Mouse (Mus musculus): ENCODE results near the gene Cox4i1. TPM values are rescaled to one million over a fixed set of nuclear protein-coding genes. Genes with fewer than 3 reads are reported as not detected.

The Cox4i1 gene
- total RNA-seq, 2 experiments from 2014 or later = 1,012 to 1,017 TPM

DNA sequence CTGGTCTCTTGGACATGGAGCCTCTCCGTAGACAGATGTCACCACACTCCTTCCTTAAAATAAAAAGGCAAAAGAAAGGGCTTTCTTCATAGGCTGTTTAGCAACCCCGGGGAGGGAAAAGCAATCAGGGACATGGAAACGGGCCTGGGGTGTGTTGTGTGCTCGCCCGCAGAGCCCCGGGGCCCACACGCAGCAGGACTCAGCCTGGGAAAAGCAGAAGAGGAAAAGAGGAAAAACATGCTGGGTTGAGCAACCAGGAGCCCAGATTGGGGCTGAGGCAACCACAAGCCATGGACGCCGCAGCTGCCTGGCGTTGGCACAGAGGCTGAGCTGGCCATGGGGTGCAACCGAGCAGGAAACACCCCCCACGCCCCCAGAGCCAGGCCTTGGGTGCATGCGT is 18.0 kb downstream of the Cox4i1 start:
- intact Hi-C loops (cut with DNase I) = no loop called here
- DNase-seq (ENCODE audit: extremely low spot score in 1 of 2, low spot score in 2 of 2) = peak in 1 of 2 experiments; percentile 52

DNA sequence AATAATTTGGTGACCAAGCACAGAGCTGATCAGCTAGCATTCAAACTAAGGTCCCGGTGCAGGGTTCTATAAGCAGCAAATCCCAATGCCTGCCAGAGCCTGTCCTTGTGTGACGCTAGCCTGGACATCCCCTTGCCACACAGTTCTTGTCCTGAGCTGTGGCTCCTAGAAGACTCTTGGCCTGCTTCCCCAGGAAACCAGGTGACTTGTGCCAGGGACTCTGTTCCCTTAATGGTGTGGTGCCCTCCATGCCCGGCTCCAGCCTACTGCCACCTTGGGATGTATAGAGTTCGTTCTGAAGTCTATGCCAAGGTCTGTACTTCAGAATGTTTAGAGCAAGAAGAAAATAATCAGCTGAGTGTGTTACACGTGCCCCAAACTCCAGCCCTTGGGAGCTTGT is 18.6 kb downstream of the Cox4i1 start:
- intact Hi-C loops (cut with DNase I) = no loop called here
- no peak for DNase-seq (ENCODE audit: extremely low spot score in 1 of 2, low spot score in 2 of 2)

DNA sequence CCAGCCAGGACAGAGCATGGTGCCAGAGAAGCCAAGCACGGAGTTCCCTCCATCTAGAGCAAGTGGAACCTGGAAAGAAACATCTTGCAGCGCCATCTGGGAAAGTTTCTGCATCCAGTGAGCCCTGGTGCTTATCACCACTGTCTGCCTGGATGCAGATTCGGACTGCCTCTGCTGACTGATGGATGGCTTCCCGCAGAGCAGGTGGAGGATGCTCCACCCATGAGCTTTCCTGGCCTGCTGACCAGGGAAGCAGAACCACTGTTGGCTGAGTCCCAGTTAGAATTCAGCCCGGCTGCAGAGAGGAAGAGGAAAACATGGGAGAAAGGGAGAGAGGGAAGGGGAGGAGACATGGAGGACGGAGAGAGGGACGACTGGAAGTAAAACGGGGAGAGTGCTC is 19.8 kb downstream of the Cox4i1 start:
- intact Hi-C loops (cut with DNase I) = no loop called here
- DNase-seq (ENCODE audit: extremely low spot score in 1 of 2, low spot score in 2 of 2) = no peak

DNA sequence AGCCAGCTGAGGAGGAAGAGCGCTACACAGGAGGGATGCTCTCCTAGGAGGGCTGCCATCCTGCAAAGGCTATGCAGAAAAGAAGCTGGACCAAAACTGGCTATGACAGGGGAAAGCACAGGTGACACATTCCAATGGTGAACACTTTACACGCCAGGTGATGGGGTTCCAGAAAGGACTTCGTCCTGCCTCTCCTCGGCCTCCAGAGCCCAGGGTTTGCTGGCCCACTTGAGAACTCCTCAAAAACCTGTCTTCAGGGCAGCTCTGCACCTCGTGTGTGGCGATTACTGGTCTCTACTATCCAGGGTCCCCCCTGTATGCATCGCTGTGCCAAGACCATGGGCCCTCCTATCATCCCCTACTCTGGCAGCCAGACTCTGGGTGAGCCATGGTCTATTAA is 20.5 kb downstream of the Cox4i1 start:
- intact Hi-C loops (cut with DNase I) = no loop called here
- DNase-seq (ENCODE audit: extremely low spot score in 1 of 2, low spot score in 2 of 2) = no peak

DNA sequence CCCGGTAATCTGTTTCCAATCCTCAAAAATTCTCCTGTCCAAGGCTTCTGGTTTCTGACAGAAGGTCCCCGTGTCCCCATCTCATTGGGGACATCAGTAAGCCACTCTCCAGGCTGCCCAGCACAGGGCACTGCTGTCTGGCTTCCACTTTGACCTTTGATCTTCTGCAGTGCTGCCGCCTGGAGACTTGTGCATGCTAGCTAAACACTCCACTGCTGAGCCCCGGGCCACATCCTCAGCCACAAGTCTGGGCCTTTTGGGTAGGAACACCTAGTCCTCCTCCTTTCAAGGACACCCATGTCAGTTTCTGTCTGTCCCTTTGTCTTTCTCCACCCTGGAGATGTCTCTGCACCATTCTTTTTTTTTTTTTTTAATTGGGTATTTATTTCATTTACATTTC is 24.9 kb downstream of the Cox4i1 start:
- intact Hi-C loops (cut with DNase I) = no loop called here
- no peak for DNase-seq (ENCODE audit: extremely low spot score in 1 of 2, low spot score in 2 of 2)

DNA sequence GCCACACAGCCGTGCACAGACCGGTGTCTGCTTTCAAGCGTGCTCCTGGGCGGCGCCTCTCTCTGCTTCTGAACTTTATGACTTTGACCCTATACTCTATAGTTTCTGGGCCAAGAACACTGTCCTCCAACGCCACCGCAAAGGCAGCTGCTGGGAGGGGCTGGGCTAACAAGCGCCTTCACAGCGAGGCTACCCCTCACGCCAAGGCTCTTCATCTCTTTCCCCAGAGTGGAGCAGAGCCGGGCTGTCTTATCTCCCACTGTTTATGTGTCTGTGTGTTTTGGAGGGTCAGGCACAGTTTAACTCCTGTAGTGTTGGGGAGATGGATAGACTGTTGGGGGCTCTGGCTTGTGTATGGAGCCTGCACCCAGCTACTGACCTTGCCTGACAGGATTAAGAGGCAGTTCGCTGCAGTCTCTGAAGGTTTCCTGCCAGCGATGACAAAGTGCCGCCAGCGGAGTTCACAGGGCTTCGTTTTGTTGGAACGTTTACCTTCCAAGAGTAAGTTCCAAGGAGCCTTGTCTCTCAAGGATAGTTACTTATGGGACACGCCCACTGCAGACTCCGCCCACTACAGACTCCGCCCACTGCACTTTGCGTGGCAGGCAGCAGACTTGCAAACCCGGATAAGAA is 26.0 kb downstream of the Cox4i1 start:
- no peak for DNase-seq (ENCODE audit: extremely low spot score in 1 of 2, low spot score in 2 of 2)
- intact Hi-C loops (cut with DNase I) = no loop called here

DNA sequence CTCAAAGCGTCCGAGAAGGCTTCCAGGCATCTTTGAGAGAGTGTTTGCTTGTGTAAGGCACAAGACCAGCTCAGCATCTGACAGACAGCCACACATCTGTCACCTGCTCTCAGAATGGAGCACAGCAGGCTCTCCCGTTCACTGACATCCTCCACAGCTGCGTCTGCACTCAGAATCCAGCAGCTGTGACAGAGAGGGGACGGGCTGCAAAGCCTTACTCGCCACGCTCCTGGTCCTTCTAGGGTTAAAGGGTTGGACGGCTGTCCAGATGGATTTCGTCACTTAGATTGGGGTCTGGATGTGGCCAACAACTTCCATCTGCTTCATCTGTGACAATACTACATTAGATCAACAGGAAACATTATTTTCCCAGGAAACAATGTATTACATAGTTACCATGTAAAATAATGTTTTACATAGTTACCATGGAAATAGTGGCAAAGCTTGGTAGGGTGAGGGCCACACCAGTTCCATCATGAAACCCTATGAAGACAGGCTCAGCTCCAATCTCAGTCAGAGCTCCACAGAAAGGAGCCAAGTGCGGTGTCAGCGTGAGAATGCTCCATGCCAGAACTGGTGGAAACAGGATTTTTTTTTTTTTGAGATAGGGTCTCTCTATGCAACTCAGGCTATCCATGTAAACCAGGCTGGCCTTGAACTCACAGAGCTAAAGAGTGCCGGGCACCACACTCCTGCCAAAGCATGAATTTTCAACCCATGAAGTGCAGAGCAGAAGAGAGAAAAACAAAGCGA is 28.6 kb downstream of the Cox4i1 start:
- no peak for DNase-seq (ENCODE audit: extremely low spot score in 1 of 2, low spot score in 2 of 2)
- intact Hi-C loops (cut with DNase I) = no loop called here

DNA sequence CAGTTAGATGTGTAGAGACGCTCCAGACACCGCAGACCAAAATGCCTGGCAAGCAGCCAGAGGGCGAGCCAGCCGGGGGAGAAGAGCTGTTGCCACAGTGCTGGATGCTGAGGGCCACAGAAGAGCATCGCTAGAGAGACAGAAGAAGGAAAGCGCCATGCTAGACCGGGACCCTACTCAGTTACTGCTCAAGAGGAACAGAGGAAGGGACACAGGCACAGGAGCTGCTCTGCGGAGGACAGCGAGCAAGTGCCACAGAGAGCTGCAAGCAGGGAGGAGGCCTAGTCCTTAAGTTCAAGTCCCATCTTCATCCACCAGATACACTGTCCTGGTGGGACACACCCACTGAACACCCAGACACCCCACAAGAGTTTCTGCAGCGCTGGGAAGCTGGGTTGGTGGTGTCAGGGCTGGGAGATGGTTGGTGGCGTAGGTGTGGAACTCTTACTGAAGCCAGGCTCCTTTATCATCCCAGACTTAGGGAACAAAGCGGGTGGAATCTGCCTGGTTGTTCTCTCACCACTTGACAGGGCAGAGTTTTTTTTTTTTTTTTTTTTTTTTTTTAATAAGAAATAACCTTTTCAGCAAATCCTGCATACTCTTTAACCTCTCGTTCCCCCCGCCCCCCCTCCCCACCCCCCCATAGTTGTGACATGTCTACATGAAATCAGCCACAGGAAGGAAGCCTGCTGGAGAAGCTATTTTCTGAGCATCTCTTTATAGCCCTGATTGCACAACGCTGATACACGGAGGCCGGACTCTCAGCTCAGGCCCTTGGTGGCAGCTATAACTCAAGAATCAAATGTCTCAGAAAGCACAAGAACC is 29.3 kb downstream of the Cox4i1 start:
- DNase-seq (ENCODE audit: extremely low spot score in 1 of 2, low spot score in 2 of 2) = peak in 1 of 2 experiments; percentile 80

DNA sequence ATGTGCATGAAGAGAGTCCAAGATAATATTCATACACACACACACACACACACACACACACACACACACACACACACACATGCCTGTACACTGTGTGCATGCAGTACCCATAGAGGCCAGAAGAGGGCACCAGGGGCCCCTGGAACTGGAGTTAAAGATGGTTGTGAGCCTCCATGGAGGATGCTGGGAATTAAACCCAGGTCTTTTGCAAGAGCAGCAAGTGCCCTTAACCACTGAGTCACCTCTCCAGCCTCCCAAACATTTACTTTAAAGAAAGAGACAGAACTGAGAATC is 29.9 kb downstream of the Cox4i1 start:
- no peak for DNase-seq (ENCODE audit: extremely low spot score in 1 of 2, low spot score in 2 of 2)
- intact Hi-C loops (cut with DNase I) = no loop called here

More for the DNA sequence above, 29.3 kb downstream of the Cox4i1 start:
- intact Hi-C loops (cut with DNase I) = no loop called here

DNA sequence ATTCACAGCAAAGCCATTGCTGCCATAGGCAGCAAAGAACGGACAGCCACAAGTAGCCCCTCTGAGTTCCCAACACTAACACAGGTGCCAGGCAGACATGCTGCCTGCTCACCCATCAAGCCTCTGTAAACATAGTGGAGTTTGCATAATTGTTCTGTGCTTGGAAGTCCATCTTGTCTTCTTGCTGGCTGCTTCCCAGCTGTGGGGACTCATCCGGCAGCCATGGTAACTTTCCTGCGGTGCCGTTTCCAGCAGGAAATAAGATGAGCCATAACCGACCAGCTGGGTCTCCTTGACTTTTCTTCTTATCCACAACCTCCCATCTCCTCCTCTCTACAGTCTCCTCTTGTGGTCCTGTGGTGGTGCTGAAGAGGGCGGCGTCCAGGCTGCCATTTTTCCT is 30.4 kb downstream of the Cox4i1 start:
- intact Hi-C loops (cut with DNase I) = no loop called here
- DNase-seq (ENCODE audit: extremely low spot score in 1 of 2, low spot score in 2 of 2) = no peak

DNA sequence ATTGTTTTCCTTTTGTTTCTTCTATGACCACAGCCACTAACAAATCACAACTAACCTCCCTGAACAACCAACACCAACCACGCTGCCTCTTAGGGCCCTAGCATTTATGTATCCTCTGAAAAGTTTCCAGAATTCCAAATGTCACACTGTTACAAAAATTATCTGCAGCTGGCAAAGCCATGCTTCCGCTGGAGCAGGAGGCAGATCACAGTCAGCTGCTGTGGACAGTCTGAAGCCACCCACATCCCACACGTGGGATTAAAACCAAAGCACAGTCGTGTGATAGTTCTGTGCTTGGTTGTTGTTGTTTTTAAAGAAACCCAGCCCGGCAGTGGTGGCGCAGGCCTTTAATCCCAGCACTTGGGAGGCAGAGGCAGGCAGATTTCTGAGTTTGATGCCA is 31.1 kb downstream of the Cox4i1 start:
- intact Hi-C loops (cut with DNase I) = no loop called here
- no peak for DNase-seq (ENCODE audit: extremely low spot score in 1 of 2, low spot score in 2 of 2)

DNA sequence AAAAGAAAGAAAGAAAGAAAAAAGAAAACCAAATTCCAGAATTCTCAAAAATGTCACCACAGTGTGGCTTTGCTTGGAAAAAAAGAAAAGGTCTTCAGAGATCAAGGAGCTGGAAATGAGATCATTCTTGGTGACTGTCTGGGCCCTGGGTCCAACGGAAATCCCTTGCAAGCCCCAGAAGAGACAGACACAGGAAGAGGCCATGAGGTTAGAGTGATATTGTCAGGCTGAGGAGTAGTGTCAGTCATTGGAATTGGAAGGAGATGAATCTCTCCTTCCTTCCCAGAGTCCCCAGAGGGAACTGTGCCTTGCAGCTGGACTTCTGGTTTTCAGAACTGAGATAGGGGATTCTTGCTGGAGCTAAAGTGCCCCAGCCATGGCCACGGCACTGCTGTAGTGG is 31.5 kb downstream of the Cox4i1 start:
- intact Hi-C loops (cut with DNase I) = no loop called here

DNA sequence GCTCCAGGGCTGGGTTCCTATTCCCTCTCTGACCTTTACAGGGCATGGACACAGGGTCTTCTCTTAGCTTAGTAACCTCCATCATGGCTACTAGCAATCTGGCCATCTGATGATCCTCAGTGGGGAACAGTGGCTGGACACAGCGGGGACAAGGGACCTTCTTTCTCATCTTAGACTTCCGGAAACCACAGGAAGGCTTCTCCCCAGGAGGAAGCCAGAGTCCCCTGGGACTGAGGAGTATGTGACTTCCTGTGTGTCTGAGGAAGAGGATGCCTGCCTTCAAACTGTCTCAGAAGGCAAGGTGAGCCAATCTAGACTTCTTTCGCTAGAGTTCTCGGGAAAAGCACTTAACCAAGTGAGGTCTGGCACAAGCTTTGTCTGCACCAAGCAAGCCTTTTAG is 32.0 kb downstream of the Cox4i1 start:
- intact Hi-C loops (cut with DNase I) = no loop called here
- no peak for DNase-seq (ENCODE audit: extremely low spot score in 1 of 2, low spot score in 2 of 2)

More for the DNA sequence above, 31.5 kb downstream of the Cox4i1 start:
- no peak for DNase-seq (ENCODE audit: extremely low spot score in 1 of 2, low spot score in 2 of 2)

DNA sequence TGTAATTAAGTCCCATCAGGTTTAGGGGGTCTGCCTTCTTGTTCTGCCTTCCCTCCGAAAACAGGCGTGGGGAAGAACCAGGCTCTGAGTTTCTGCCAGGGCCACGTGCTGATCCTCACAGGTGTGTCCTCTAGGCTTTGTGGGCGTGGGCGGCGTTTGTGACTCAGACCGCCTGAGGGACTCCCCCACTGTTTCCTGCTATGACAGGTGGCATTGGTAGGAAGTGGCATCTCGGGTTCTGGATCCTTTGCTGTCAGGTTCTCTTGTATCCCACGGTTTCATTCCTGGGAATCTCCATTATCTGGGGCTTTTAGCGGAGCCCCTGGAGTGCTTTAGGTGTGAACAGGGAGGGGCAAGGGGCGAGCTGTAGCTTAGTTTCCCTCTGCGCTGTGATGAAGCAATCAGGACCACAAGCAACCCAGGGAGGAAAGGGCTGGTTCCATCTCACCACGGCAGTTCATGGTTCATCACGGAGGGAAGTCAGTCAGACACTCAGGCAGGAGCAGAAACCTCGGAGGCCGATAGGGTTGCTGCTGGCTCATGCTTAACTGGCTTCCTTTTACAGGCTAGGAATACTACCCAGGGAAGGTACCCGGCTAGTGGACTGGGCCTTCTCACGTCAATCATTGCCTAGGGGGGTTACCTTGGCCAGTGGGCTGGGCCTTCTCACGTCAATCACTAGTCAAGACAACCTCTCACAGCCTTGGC is 33.9 kb downstream of the Cox4i1 start:
- DNase-seq (ENCODE audit: extremely low spot score in 1 of 2, low spot score in 2 of 2) = no peak
- intact Hi-C loops (cut with DNase I) = no loop called here

DNA sequence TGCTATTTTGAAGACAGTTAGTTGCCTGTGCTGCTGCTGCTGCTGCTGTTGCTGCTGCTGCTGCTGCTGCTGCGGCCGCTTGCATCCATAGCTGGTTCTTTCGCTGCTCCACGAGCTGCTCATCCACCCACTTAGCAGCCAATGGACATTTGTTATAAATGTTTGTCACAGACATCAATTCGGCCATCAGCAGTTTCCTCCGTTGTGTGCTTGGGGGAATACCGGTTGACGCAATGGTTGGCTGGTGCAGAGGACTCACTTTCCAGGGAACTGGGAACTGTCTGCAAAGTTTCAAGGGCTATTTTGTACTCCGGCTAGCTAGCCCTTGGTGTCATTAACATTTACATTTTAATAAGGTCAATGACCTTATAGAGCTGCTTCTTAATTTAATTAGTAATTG is 36.2 kb downstream of the Cox4i1 start:
- intact Hi-C loops (cut with DNase I) = no loop called here
- no peak for DNase-seq (ENCODE audit: extremely low spot score in 1 of 2, low spot score in 2 of 2)

DNA sequence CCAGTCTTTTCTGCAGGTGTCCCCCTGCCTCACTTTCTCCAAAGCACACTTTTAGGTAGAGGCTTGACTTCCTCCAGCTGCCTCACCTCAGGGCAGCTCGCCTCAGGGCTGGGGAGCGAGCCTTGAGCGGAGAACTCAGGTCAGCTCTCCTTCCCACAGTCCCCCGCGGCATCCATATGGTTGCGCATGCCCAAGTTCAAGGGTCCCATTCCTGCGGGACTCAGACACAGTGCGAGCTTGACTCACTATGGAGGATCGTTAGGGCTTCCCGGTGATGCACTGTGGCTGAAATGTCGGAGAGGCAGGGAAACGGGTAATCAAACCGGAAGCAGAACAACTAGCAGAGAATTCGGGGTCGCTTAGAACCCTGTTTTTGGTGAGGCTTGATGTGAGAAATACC is 37.1 kb downstream of the Cox4i1 start:
- intact Hi-C loops (cut with DNase I) = no loop called here
- DNase-seq (ENCODE audit: extremely low spot score in 1 of 2, low spot score in 2 of 2) = no peak

DNA sequence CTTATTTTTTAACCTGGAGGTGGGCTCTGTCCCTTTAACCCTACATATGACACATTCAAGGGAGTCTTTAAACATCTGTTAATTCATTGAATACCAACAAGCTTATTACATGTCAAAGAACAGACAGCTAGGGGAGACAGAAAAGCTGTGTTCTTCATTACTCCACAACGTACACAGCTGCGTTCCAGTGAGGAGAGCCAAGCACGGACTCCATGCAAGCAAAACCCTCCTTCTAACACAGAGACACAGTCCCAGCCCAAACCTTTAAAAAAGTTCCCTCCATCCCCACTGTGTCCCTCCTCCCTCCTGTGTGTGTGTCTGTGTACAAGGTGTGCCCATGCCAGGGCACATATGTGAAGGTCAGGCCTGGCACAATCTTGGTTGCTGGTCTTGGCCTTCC is 38.2 kb downstream of the Cox4i1 start:
- DNase-seq (ENCODE audit: extremely low spot score in 1 of 2, low spot score in 2 of 2) = no peak
- intact Hi-C loops (cut with DNase I) = no loop called here

DNA sequence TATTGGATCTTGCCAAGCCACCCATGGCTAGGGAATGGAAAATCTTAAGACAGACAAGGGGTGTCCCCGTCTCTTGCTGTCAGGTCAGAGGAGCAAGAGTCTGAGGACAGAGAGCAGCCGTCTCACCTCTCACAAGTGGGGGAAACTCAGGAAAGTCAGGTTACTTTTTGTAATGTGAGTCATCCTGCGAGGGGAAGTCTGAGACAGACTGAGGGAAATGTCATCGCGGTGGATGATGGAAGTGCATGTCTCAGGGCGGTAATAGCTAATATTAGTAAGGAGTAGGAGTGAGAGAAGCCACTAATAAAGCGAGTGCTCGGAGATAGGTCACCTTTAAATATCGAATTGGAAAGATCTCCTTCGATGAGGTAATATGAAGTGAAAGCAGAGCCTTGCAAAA is 41.2 kb downstream of the Cox4i1 start:
- intact Hi-C loops (cut with DNase I) = no loop called here
- DNase-seq (ENCODE audit: extremely low spot score in 1 of 2, low spot score in 2 of 2) = no peak

DNA sequence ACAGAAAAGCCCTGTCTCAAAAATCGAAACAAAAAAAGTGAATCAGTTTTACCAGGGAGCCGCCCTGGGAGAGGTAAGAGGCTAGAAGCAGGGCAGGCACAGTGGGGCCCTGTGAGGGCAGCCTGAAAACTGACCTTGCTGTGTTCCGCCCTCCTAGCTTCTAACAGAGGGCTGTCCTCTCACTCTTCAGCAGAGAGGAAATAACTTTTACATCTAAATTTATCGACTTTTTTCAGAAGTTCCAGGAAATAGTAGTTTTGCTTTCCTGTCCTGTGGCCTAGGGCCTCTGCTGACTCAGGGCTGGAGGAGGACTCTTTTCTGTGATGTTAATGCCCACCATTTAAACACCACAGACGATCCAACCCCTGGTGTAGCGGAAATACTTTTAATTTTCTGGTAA is 47.2 kb downstream of the Cox4i1 start:
- no peak for DNase-seq (ENCODE audit: extremely low spot score in 1 of 2, low spot score in 2 of 2)

More for the DNA sequence above, 47.2 kb downstream of the Cox4i1 start:
- intact Hi-C loops (cut with DNase I) = no loop called here
